Mouse (Mus musculus) ES-Bruce4 (cell line): ENCODE results near the gene Klhl26. TPM values are rescaled to one million over a fixed set of nuclear protein-coding genes. Genes with fewer than 3 reads are reported as not detected.

Experiments
- H3K27ac ChIP-seq: 2 replicates; pipeline ENCODE4 v1.5.1; 2012; ENCODE audit warnings: low read length, inconsistent platforms; ENCODE audit not compliant: insufficient read depth
- H3K27me3 ChIP-seq: 2 replicates; pipeline ENCODE4 v1.6.1; 2012; ENCODE audit warnings: mild to moderate bottlenecking, low read length, inconsistent platforms; ENCODE audit not compliant: control insufficient read depth, poor library complexity, insufficient read depth, severe bottlenecking
- H3K36me3 ChIP-seq: 2 replicates; pipeline ENCODE4 v1.6.1; 2012; ENCODE audit warnings: inconsistent platforms, mild to moderate bottlenecking, low read length, moderate library complexity; ENCODE audit not compliant: control insufficient read depth, poor library complexity, insufficient read depth, severe bottlenecking
- H3K4me1 ChIP-seq: one replicate; pipeline ENCODE4 v1.8.1; 2011; ENCODE audit warnings: low read length; ENCODE audit not compliant: control insufficient read depth, insufficient read depth
- H3K4me3 ChIP-seq: 2 replicates; pipeline ENCODE4 v1.5.1; 2011; ENCODE audit warnings: low read depth, mild to moderate bottlenecking, low read length
- H3K9ac ChIP-seq: 2 replicates; pipeline ENCODE4 v1.6.1; 2012; ENCODE audit warnings: low read depth, mild to moderate bottlenecking, inconsistent platforms; ENCODE audit not compliant: poor library complexity, severe bottlenecking
- H3K9me3 ChIP-seq: replicated peaks from 2 replicates; pipeline ENCODE4 v1.6.1; 2012; ENCODE audit warnings: mild to moderate bottlenecking, low read length, inconsistent platforms; ENCODE audit not compliant: control insufficient read depth, poor library complexity, insufficient read depth, severe bottlenecking
- CTCF ChIP-seq: IDR thresholded peaks from one replicate; pipeline ENCODE4 v1.8.1; 2011; ENCODE audit warnings: low read depth, low read length
- EP300 ChIP-seq: IDR thresholded peaks from 2 replicates; pipeline ENCODE4 v1.6.1; 2011; ENCODE audit warnings: low read depth, low read length; ENCODE audit not compliant: insufficient read depth
- POLR2A ChIP-seq: IDR thresholded peaks from one replicate; pipeline ENCODE4 v1.8.1; 2011; ENCODE audit warnings: low read length; ENCODE audit not compliant: insufficient read depth
- polyA plus RNA-seq: library from polyadenylated mRNA; stranded (reverse); fragments of >200 nt; gene quantifications from 2 replicates; pipeline ENCODE4 v1.2.4, GENCODE M21; 2011; ENCODE audit warnings: low read depth; ENCODE audit not compliant: missing spikeins, insufficient read depth, insufficient read length

The Klhl26 gene
- polyA plus RNA-seq, 1 experiment, result 27.4 TPM

DNA sequence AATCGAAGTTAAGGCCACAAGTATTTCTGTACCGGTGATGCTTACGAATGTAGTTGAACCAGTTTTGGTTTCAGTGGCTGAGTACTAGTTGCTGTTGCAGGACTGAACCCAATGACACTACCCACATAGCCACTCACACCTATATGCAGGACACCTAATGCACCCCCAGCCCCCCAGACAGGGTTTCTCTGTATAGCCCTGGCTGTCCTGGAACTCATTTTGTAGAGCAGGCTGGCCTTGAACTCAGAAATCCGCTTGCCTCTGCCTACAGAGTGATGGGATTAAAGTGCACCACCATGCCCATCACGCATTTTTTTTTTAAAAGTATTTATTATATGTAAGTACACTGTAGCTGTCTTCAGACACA lies 30.2 kb upstream of the Klhl26 start:
- Histone ChIP-seq H3K27ac (peak overlapping the region; percentile 62), H3K36me3 (peaks cover 26% of the 10 kb centered on the region), H3K4me1 (no peaks in the 10 kb centered on the region), H3K27me3 (no peaks in the 10 kb centered on the region), H3K9me3 (no peaks in the 10 kb centered on the region), H3K4me3 (peak overlapping the region; percentile 21), H3K9ac (peak overlapping the region; percentile 87)
- TF ChIP-seq POLR2A, result no peak
- TF ChIP-seq EP300, result no peak
- no peak for TF ChIP-seq CTCF

DNA sequence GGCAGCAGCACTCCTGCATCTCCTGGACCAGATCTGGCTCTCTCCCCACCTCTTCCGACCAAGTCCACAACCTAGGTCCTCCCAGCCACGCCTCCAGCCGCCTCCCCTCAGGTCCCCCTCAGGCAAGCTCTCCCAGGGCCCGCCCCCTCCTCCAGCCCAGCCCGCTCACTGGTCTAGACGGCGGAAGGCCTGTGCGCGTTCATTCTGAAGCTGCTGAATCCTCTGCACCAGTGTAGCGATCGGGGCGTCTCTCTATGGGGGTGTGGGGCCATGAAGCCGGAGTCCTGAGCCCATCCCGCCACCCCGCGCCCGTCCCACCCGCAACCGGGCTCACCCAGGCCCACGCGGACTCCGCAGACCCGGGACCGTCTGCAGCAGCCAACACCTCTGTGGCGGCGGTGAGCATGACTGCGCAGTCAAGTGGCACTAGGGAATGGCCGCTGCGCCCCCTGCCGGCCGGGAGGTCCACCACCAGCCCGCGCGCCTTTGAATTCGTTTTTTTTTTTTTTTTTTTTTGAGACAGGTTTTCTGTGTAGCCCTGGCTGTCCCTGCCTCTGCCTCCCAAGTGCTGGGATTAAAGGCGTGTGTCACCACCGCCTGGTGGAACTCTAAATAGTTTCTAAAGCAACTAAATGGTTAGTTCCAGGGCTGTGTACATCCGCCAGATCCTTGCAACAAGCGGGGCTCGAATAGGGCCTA lies 29.7 kb upstream of the Klhl26 start, which contains the start of gene Rex1bd:
TSS of gene Rex1bd (minus strand) at position 425 of the 699 bp plus-strand sequence.
- TF ChIP-seq POLR2A, result peak; percentile 13
- TF ChIP-seq EP300, result no peak
- TF ChIP-seq CTCF, result peak; percentile 66
- H3K4me3 ChIP-seq, result peak within 1 kb of the TSS; percentile 59
- no peaks in the 10 kb centered on the region for H3K4me1 ChIP-seq
- H3K27me3 ChIP-seq, result no peaks in the 10 kb centered on the region
- H3K9ac ChIP-seq, result peak within 1 kb of the TSS; percentile 87
- H3K9me3 ChIP-seq, result no peaks in the 10 kb centered on the region
- H3K27ac ChIP-seq, result peak within 1 kb of the TSS; percentile 62
- peaks cover 24% of the 10 kb centered on the region for H3K36me3 ChIP-seq

DNA sequence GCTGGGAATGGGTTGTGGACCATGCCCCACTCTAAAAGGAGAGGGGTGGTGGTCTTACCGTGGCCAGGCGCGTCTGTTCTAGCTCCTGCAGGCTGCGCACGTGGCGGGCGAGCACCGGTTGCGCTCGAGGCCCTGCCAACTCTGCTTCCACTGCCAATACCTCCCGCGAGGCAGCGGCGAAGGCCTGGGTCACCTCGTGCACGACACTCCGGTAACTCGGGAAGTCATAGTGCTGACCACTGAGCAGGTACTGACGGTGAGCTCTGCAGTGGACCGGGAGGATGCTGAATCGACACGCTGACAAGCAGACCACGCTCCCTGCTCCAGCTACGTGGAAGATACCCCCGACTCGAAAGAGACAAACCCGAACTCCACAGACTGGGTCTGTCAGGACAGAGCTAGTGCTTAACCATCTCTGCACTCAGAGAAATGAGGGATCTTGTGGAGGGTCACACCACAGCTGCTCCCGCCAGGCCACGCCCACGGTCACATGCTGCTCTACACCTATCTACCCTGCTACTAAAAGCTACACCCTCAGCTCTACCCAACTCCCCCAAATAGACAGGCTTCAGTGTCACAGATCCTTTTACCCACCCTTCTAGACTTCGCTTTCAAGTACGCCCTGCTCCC lies 29.0 kb upstream of the Klhl26 start:
- no peaks in the 10 kb centered on the region for H3K27me3 ChIP-seq
- TF ChIP-seq POLR2A, result no peak
- TF ChIP-seq EP300, result no peak
- TF ChIP-seq CTCF, result no peak
- peak overlapping the region; percentile 59 for H3K4me3 ChIP-seq
- no peaks in the 10 kb centered on the region for H3K9me3 ChIP-seq
- H3K4me1 ChIP-seq, result no peaks in the 10 kb centered on the region
- H3K9ac ChIP-seq, result peak overlapping the region; percentile 87
- H3K36me3 ChIP-seq, result peaks cover 24% of the 10 kb centered on the region
- H3K27ac ChIP-seq, result peak overlapping the region; percentile 21; the same call in 1 of the 2 replicates

DNA sequence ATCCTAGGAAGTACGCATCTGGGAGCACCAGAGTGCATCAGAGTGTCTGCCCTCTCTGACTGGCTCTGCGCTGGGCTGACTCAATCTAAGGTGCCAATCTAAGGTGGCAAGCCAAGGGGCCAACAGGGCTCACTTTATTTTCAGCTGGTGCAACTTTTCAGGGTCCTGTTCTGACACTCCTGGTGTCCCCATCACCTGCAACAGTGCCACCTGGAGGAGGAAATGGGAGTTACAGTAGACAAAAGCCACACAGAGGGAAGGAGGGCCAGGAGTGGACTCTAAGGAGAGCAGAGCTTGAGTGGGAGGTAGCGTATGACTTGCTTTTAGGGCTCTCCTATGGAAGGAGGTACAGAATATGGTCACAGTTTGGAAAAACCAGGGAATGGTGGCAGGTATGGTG lies 28.1 kb upstream of the Klhl26 start:
- Histone ChIP-seq H3K4me1 (no peaks in the 10 kb centered on the region), H3K9me3 (no peaks in the 10 kb centered on the region), H3K27me3 (no peaks in the 10 kb centered on the region), H3K27ac (no peak overlapping the region), H3K36me3 (peaks cover 24% of the 10 kb centered on the region), H3K9ac (no peak overlapping the region), H3K4me3 (no peak overlapping the region)
- TF ChIP-seq POLR2A (no peak), CTCF (peak; percentile 77), EP300 (no peak)

DNA sequence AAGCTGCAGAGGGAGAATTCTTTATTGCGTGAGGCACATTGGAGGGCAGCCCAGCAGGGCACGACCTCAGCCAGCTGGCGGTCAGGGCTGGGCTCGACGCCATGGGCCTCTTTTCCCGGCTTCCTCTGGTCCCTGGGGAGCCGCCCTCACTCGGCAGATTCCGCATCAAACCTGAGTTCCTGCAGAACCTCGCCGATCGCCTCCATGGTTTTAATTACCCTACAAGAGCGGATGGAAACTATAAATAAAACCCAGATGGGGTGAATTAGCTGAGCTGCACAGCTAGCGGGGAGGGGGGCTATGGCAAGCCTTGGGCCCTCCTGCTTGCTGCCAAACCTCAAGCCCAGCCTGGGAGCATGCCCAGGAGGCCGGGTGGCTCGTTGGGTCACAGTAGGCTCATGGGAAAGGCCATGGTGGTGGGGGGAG lies 27.5 kb upstream of the Klhl26 start:
- TF ChIP-seq POLR2A (no peak), EP300 (no peak), CTCF (no peak)
- Histone ChIP-seq H3K4me1 (no peaks in the 10 kb centered on the region), H3K4me3 (no peak overlapping the region), H3K36me3 (peaks cover 23% of the 10 kb centered on the region), H3K27me3 (no peaks in the 10 kb centered on the region), H3K9me3 (no peaks in the 10 kb centered on the region), H3K27ac (no peak overlapping the region), H3K9ac (no peak overlapping the region)

DNA sequence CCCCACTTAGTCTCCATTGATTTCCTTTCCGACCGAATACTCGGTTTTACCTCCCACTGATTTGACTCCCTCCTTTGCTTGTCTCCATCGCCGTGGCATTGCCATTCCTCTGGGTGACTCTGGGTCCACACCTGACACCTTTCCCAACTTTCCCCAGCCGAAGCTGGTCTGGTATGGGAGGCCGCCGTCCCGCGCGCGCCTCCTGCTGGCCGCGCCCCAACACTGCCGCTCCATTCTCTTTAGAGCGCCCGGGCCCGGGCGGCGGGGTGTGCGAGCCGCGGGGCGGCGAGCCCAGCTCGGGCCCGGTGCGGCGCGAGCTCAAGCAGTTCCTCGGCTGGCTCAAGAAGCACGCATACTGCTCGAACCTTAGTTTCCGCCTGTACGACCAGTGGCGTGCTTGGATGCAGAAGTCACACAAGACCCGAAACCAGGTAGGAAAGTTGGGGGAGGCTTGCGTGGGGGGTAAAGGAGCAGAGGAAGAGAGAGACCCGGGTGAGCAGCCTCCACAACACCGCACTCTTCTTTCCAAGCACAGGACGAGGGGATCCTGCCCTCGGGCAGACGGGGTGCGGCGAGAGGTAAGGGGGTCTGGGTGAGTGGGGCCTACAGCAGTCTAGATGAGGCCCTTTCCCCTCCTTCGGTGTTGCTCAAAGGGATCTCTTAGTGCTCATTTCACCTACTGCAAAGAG lies 26.4 kb upstream of the Klhl26 start:
- Histone ChIP-seq H3K9me3 (no peaks in the 10 kb centered on the region), H3K4me3 (peak overlapping the region; percentile 22; the same call in 1 of the 2 replicates), H3K27ac (no peak overlapping the region), H3K9ac (0 out of 2 replicates have a peak overlapping the region, but pooled peaks have one; percentile 6), H3K4me1 (no peaks in the 10 kb centered on the region), H3K27me3 (no peaks in the 10 kb centered on the region), H3K36me3 (peaks cover 13% of the 10 kb centered on the region)
- TF ChIP-seq CTCF (peak; percentile 73), EP300 (no peak)
